Mouse (Mus musculus) heart, postnatal 10 days (tissue): ENCODE results near the gene Med7. TPM values are rescaled to one million over a fixed set of nuclear protein-coding genes. Genes with fewer than 3 reads are reported as not detected.

ENCODE experiments used
- DNase-seq, 2 experiments: peaks; one replicate each; pipeline ENCODE4 v3.0.0; 2021
- intact Hi-C: fragments of 180-260 bp; cut with DNase I; formaldehyde crosslinking; loops from one replicate; pipeline ENCODE4 v1.15.1; 2025
- total RNA-seq, 2 experiments: library from RNA; stranded (reverse); gene quantifications; 2 replicates each; pipeline ENCODE4 v1.2.3; 2021

The Med7 gene
- total RNA-seq, 2 experiments from 2014 or later, result 18.8 to 19.0 TPM

- intact Hi-C loops, result no loop called here
- DNase-seq, result no peak
Observed at GRCm38 (mm10) chr11:46488650-46489049, 51.9 kb downstream of the Med7 start.

Other genes starting within 250 kb of the Med7 start
- gene Fndc9, start 201.4 kb upstream of the Med7 start, total RNA-seq, result not detected
- 10 to 100 TPM; 29.5 to 35.3 TPM for gene Cyfip2, start 124.1 kb upstream of the Med7 start, total RNA-seq
- gene Itk, start 47.4 kb upstream of the Med7 start, total RNA-seq, result under 1 TPM; 0.50 to 0.86 TPM
- gene Fam71b, start 40.4 kb upstream of the Med7 start, total RNA-seq, result not detected
- under 1 TPM; 0.22 TPM for gene Havcr2, start 18.0 kb downstream of the Med7 start, total RNA-seq
- not detected for gene Gm12169, start 87.3 kb downstream of the Med7 start, total RNA-seq
- not detected for gene BC053393, start 134.6 kb downstream of the Med7 start, total RNA-seq
- not detected for gene Dppa1, start 192.3 kb downstream of the Med7 start, total RNA-seq